Mouse (Mus musculus) lung, postnatal 14 days (tissue): ENCODE data around the gene Mxd1.

Experiments
- DNase-seq: peaks from one replicate; pipeline ENCODE4 v3.0.0; 2021

Mxd1 gene

GRCm38 (mm10) chr6:86645551-86645950 is 23.4 kb downstream of the Mxd1 start:
- no peak for DNase-seq

- no peak for DNase-seq
These were observed 24.1 kb downstream of the Mxd1 start for GRCm38 (mm10) chr6:86644775-86645400.

GRCm38 (mm10) chr6:86641716-86642115 is 27.2 kb downstream of the Mxd1 start:
- DNase-seq, result no peak

GRCm38 (mm10) chr6:86640776-86641175 is 28.2 kb downstream of the Mxd1 start:
- DNase-seq, result no peak

GRCm38 (mm10) chr6:86640161-86640560 is 28.8 kb downstream of the Mxd1 start:
- no peak for DNase-seq

- no peak for DNase-seq
These were observed 29.5 kb downstream of the Mxd1 start for GRCm38 (mm10) chr6:86639180-86640160.

- DNase-seq, result no peak
These were observed 30.5 kb downstream of the Mxd1 start for GRCm38 (mm10) chr6:86638434-86638833.

GRCm38 (mm10) chr6:86637860-86638259 is 31.1 kb downstream of the Mxd1 start:
- no peak for DNase-seq

- no peak for DNase-seq
These were observed 31.7 kb downstream of the Mxd1 start for GRCm38 (mm10) chr6:86637171-86637835.

GRCm38 (mm10) chr6:86636495-86636894 is 32.5 kb downstream of the Mxd1 start:
- peak; percentile 43 for DNase-seq

- no peak for DNase-seq
These were observed 38.8 kb downstream of the Mxd1 start for GRCm38 (mm10) chr6:86630141-86630540.

GRCm38 (mm10) chr6:86627946-86628345 is 41.0 kb downstream of the Mxd1 start, which contains the start of gene Asprv1:
Gene Asprv1 (plus strand): TSS chr6:86628164.
- no peak for DNase-seq

GRCm38 (mm10) chr6:86624074-86625030 is 44.6 kb downstream of the Mxd1 start:
- no peak for DNase-seq

- no peak for DNase-seq
These were observed 45.8 kb downstream of the Mxd1 start for GRCm38 (mm10) chr6:86623201-86623600.

- DNase-seq, result peak; percentile 47
These were observed 53.7 kb downstream of the Mxd1 start for GRCm38 (mm10) chr6:86615301-86615700.

GRCm38 (mm10) chr6:86610714-86611113 is 58.2 kb downstream of the Mxd1 start:
- peak; percentile 61 for DNase-seq

GRCm38 (mm10) chr6:86609235-86609634 is 59.7 kb downstream of the Mxd1 start:
- no peak for DNase-seq

- no peak for DNase-seq
These were observed 61.5 kb downstream of the Mxd1 start for GRCm38 (mm10) chr6:86607471-86607870.

GRCm38 (mm10) chr6:86606289-86606688 is 62.7 kb downstream of the Mxd1 start:
- DNase-seq, result no peak

GRCm38 (mm10) chr6:86605260-86605659 is 63.7 kb downstream of the Mxd1 start:
- no peak for DNase-seq

GRCm38 (mm10) chr6:86599951-86600414 is 69.0 kb downstream of the Mxd1 start:
- peak; percentile 76 for DNase-seq

- DNase-seq, result peak; percentile 92
These were observed 69.8 kb downstream of the Mxd1 start for GRCm38 (mm10) chr6:86599197-86599596.
